Mouse (Mus musculus) stomach, embryonic 15.5 days (tissue): ENCODE measurements around the gene Card19. TPM values are rescaled to one million over a fixed set of nuclear protein-coding genes. Genes with fewer than 3 reads are reported as not detected.

Experiments used
- ATAC-seq: fragments of 200-750 bp; cut with Nextera tagmentation; 2 replicates; pipeline ENCODE4 v1.8.0; 2017; ENCODE audit warnings: low read depth, moderate number of reproducible peaks, moderate TSS enrichment; ENCODE audit not compliant: insufficient read depth, low FRiP score
- H3K27ac ChIP-seq: fragments of 300-500 bp; sonication (generic); 2 replicates; pipeline ENCODE4 v1.5.1; 2015; ENCODE audit warnings: mild to moderate bottlenecking, inconsistent platforms
- H3K27me3 ChIP-seq: fragments of 300-500 bp; sonication (generic); replicated peaks from 2 replicates; pipeline ENCODE4 v1.6.1; 2015; ENCODE audit warnings: inconsistent platforms
- H3K36me3 ChIP-seq: fragments of 300-500 bp; sonication (generic); 2 replicates; pipeline ENCODE4 v1.6.1; 2015; ENCODE audit warnings: inconsistent platforms
- H3K4me1 ChIP-seq: fragments of 300-500 bp; sonication (generic); 2 replicates; pipeline ENCODE4 v1.6.1; 2015; ENCODE audit warnings: inconsistent platforms
- H3K4me2 ChIP-seq: fragments of 300-500 bp; sonication (generic); 2 replicates; pipeline ENCODE4 v1.6.1; 2015; ENCODE audit warnings: mild to moderate bottlenecking, inconsistent platforms
- H3K4me3 ChIP-seq: fragments of 300-500 bp; sonication (generic); replicated peaks from 2 replicates; pipeline ENCODE4 v1.5.1; 2015; ENCODE audit warnings: inconsistent platforms
- H3K9ac ChIP-seq: fragments of 300-500 bp; sonication (generic); 2 replicates; pipeline ENCODE4 v1.6.1; 2015; ENCODE audit warnings: inconsistent platforms
- H3K9me3 ChIP-seq: fragments of 300-500 bp; sonication (generic); 2 replicates; pipeline ENCODE4 v1.6.1; 2016; ENCODE audit warnings: inconsistent platforms
- WGBS: fragments of 180-500 bp; shearing (Covaris S2); methylation state at CpG from one replicate; pipeline ENCODE4 v1.1.7; 2015; 5-methylcytosine and 5-hydroxymethylcytosine counted together
- polyA plus RNA-seq: library from polyadenylated mRNA; unstranded; fragments of >200 nt; fragmentation: Nextera tagmentation; extraction: Ambion mirVana; gene quantifications from 2 replicates; pipeline ENCODE4 v1.2.1, GENCODE M21; 2015

Gene Card19
- polyA plus RNA-seq, 1 experiment from 2014 or later: 52.4 TPM

DNA sequence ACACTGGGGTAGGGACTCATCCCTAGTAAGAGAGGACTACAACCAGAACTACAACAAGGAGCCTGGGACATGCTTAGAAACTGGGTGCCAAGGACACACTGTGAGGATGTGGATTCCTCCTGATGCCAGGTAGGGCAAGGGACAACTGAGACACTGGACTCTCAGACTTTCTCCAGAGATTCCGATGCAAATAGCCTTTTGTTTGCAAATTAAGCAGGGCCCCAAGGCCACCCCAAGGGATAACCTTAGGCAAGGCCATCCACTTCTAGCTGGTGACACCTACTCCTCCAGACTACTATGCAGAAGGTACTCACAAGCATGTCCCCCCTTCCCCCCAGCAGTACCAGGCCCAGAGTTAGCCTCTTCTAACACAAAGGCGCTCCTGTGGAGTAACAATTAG is 30.8 kb upstream of the Card19 start:
- Histone ChIP-seq H3K4me3 (no peak overlapping the region), H3K36me3 (no peaks in the 10 kb centered on the region), H3K9me3 (no peaks in the 10 kb centered on the region), H3K9ac (no peak overlapping the region), H3K4me1 (peaks cover 9% of the 10 kb centered on the region), H3K4me2 (no peak overlapping the region), H3K27ac (no peak overlapping the region), H3K27me3 (peaks cover 22% of the 10 kb centered on the region)
- 89% methylated on average over 2 of the region's 2 CpGs for WGBS
- no peak for ATAC-seq

- WGBS: 61% methylated on average over 3 of the region's 3 CpGs
- no peaks in the 10 kb centered on the region for H3K36me3 ChIP-seq
- H3K4me2 ChIP-seq: no peak overlapping the region
- no peaks in the 10 kb centered on the region for H3K9me3 ChIP-seq
- no peak overlapping the region for H3K4me3 ChIP-seq
- ATAC-seq: no peak
- no peak overlapping the region for H3K27ac ChIP-seq
- peaks cover 9% of the 10 kb centered on the region for H3K4me1 ChIP-seq
- H3K9ac ChIP-seq: no peak overlapping the region
- peaks cover 22% of the 10 kb centered on the region for H3K27me3 ChIP-seq
Measured at GRCm38 (mm10) chr13:49246011-49246410, 30.2 kb upstream of the Card19 start.

DNA sequence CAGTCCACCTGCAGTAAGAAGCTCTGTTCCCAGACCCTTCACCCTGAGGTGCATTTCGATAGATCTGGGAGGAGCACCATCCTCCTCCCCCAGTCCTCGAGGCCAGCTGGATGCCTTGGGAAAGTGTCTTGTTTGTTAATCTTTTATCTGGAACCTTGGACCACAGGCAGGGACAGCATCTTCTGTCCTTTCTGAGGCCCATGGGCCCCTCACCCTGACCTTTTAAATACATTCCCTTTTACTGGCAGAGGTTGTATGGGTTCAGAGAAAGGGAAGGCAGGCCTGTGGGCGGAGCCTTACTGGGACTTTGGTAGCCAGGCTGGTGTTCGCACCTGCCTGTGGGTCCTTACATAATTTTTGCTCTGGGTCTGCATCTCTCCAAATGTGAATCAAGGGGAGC is 29.4 kb upstream of the Card19 start:
- H3K27ac ChIP-seq: no peak overlapping the region
- no peak overlapping the region for H3K9ac ChIP-seq
- no peak overlapping the region for H3K4me2 ChIP-seq
- H3K27me3 ChIP-seq: peaks cover 22% of the 10 kb centered on the region
- H3K9me3 ChIP-seq: no peaks in the 10 kb centered on the region
- peaks cover 9% of the 10 kb centered on the region for H3K4me1 ChIP-seq
- no peaks in the 10 kb centered on the region for H3K36me3 ChIP-seq
- no peak overlapping the region for H3K4me3 ChIP-seq
- 55% methylated on average over 4 of the region's 4 CpGs for WGBS
- no peak for ATAC-seq

GRCm38 (mm10) chr13:49243492-49243891 is 27.7 kb upstream of the Card19 start:
- Histone ChIP-seq H3K4me3 (no peak overlapping the region), H3K27ac (no peak overlapping the region), H3K27me3 (peaks cover 20% of the 10 kb centered on the region), H3K4me1 (peaks cover 9% of the 10 kb centered on the region), H3K9ac (no peak overlapping the region), H3K36me3 (no peaks in the 10 kb centered on the region), H3K4me2 (no peak overlapping the region), H3K9me3 (no peaks in the 10 kb centered on the region)
- ATAC-seq: no peak
- 87% methylated on average over 2 of the region's 2 CpGs for WGBS

GRCm38 (mm10) chr13:49242321-49243065 is 26.7 kb upstream of the Card19 start:
- Histone ChIP-seq H3K36me3 (no peaks in the 10 kb centered on the region), H3K27ac (no peak overlapping the region), H3K9me3 (no peaks in the 10 kb centered on the region), H3K27me3 (peaks cover 10% of the 10 kb centered on the region), H3K9ac (no peak overlapping the region), H3K4me2 (no peak overlapping the region), H3K4me1 (peaks cover under 1% of the 10 kb centered on the region; the same call in 1 of the 2 replicates), H3K4me3 (no peak overlapping the region)
- ATAC-seq: no peak
- WGBS: 59% methylated on average over 9 of the region's 9 CpGs

DNA sequence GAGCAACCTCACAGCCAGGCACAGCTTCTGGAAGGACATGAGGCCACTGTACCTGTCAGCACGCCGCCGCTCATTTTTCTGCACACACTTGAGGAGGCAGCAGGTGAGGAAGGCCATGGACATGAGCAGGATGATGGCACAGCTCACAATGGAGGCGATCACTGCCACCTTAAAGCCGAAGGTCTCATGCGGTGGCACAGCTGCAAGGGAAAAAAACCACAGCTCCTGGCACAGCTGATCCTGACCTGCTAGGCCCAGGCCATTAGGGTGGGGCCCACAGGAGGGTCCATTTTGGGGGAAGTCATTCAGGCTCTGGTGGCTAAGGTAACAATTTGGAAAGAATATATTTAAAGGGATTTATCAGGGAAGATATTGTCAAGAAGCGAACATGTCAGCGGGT is 22.9 kb upstream of the Card19 start:
- no peak overlapping the region for H3K9ac ChIP-seq
- no peak for ATAC-seq
- no peaks in the 10 kb centered on the region for H3K36me3 ChIP-seq
- H3K27me3 ChIP-seq: no peaks in the 10 kb centered on the region
- H3K27ac ChIP-seq: no peak overlapping the region
- WGBS: 93% methylated on average over 8 of the region's 8 CpGs
- no peak overlapping the region for H3K4me3 ChIP-seq
- H3K9me3 ChIP-seq: no peaks in the 10 kb centered on the region
- H3K4me1 ChIP-seq: no peaks in the 10 kb centered on the region
- no peak overlapping the region for H3K4me2 ChIP-seq

- WGBS: 86% methylated on average over 8 of the region's 8 CpGs
- Histone ChIP-seq H3K9me3 (no peaks in the 10 kb centered on the region), H3K4me1 (no peaks in the 10 kb centered on the region)
Measured at GRCm38 (mm10) chr13:49237617-49238016, 21.8 kb upstream of the Card19 start.

GRCm38 (mm10) chr13:49234711-49235110 is 18.9 kb upstream of the Card19 start:
- no peaks in the 10 kb centered on the region for H3K4me1 ChIP-seq
- no peaks in the 10 kb centered on the region for H3K36me3 ChIP-seq
- H3K9ac ChIP-seq: no peak overlapping the region
- no peak overlapping the region for H3K4me2 ChIP-seq
- 90% methylated on average over 4 of the region's 4 CpGs for WGBS
- no peaks in the 10 kb centered on the region for H3K9me3 ChIP-seq
- H3K27ac ChIP-seq: no peak overlapping the region
- ATAC-seq: no peak
- H3K27me3 ChIP-seq: no peaks in the 10 kb centered on the region
- no peak overlapping the region for H3K4me3 ChIP-seq

More at GRCm38 (mm10) chr13:49237617-49238016, 21.8 kb upstream of the Card19 start:
- Histone ChIP-seq H3K4me3 (no peak overlapping the region), H3K4me2 (no peak overlapping the region), H3K9ac (no peak overlapping the region), H3K27me3 (no peaks in the 10 kb centered on the region), H3K36me3 (no peaks in the 10 kb centered on the region), H3K27ac (no peak overlapping the region)
- ATAC-seq: no peak

DNA sequence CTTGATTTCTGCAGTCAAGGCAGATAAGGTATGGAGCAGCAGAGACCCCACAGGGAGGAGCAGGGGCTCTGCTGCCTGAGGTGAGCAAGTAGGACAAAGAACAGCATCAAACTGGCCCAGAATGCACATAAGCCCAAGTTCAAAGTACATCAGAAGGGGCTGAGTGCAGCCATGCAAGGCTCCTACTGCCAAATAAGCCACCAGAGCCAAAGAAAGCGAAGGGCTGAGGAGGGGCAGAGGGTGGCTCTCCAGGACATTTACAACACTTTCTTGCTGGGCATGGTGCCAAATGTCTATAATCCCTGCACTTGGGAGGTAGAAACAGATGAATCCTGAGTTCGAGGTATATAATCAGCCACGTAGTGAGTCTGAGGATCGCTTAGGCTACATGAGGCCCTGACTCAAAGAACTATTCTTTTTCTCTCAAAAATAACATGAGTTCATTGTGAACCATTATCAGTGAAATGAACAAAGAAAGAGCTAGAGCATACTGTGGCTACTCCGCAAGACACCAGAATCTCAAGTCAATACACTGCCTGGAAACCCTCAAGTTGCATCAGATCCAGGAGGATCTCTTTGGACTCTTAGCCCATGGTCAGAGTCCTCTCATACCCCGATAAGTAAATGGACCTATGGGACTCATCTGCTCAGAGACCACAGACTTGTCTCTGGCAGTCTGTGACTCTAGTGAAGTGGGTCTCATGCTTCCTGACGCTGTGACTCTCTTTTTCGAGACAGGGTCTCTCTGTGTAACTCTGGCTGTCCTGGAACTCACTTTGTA is 18.1 kb upstream of the Card19 start:
- Histone ChIP-seq H3K9ac (no peak overlapping the region), H3K27me3 (no peaks in the 10 kb centered on the region), H3K36me3 (no peaks in the 10 kb centered on the region), H3K9me3 (no peaks in the 10 kb centered on the region), H3K4me1 (no peaks in the 10 kb centered on the region), H3K4me2 (no peak overlapping the region), H3K27ac (no peak overlapping the region), H3K4me3 (no peak overlapping the region)
- WGBS: 90% methylated on average over 8 of the region's 8 CpGs
- no peak for ATAC-seq

- H3K4me2 ChIP-seq: no peak overlapping the region
- no peak overlapping the region for H3K4me3 ChIP-seq
- no peaks in the 10 kb centered on the region for H3K9me3 ChIP-seq
- no peak for ATAC-seq
- H3K36me3 ChIP-seq: no peaks in the 10 kb centered on the region
- H3K27ac ChIP-seq: no peak overlapping the region
- no peaks in the 10 kb centered on the region for H3K27me3 ChIP-seq
- no peak overlapping the region for H3K9ac ChIP-seq
- no peaks in the 10 kb centered on the region for H3K4me1 ChIP-seq
- 43% methylated on average over 4 of the region's 4 CpGs for WGBS
Measured at GRCm38 (mm10) chr13:49225633-49226032, 9.8 kb upstream of the Card19 start.

- Histone ChIP-seq H3K27me3 (no peaks in the 10 kb centered on the region), H3K9me3 (no peaks in the 10 kb centered on the region), H3K9ac (no peak overlapping the region), H3K4me1 (no peaks in the 10 kb centered on the region), H3K27ac (no peak overlapping the region), H3K36me3 (no peaks in the 10 kb centered on the region), H3K4me2 (no peak overlapping the region), H3K4me3 (no peak overlapping the region)
- 63% methylated on average over 3 of the region's 3 CpGs for WGBS
- ATAC-seq: no peak
Measured at GRCm38 (mm10) chr13:49225159-49225558, 9.3 kb upstream of the Card19 start.

GRCm38 (mm10) chr13:49224729-49225128 is 8.9 kb upstream of the Card19 start:
- H3K27me3 ChIP-seq: no peaks in the 10 kb centered on the region
- WGBS: 26% methylated on average over 6 of the region's 6 CpGs
- H3K27ac ChIP-seq: no peak overlapping the region
- H3K4me1 ChIP-seq: no peaks in the 10 kb centered on the region
- H3K4me2 ChIP-seq: peak overlapping the region; percentile 9; the same call in 1 of the 2 replicates
- no peak overlapping the region for H3K9ac ChIP-seq
- H3K4me3 ChIP-seq: no peak overlapping the region
- H3K9me3 ChIP-seq: no peaks in the 10 kb centered on the region
- ATAC-seq: no peak
- no peaks in the 10 kb centered on the region for H3K36me3 ChIP-seq
